17 mouse cellular contexts compared by ENCODE assay signal in the genomic region with DNA sequence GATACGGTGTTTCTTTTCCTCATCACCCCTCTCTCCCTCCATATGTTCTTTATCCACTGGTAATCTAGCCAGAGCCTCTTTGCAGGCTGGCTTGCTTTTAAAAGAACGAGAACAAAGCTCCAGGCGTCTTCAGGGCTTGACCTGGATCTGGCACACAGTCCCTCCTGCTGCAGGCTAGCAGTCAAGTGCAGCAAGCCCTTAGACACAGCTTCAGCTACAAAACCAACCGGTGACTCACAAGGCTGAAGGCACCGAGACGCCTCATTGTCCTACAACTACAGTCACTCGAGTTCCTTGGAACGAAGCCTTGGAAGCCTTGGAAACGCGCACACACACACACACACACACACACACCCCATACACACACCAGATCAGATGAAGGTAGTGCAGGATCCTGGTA. TPM values are rescaled to one million over a fixed set of nuclear protein-coding genes. Genes with fewer than 3 reads are reported as not detected.
DNase-seq lines count a peak whose midpoint lies in the region.
"Had no signal": no experiment of that assay in that cellular context is flagged by ENCODE, and none has a peak within 500 bp of the region (broad histone marks: within the 10 kb centered on the region; RNA-seq: fewer than 3 reads in every experiment).

No protein-coding gene starts in this region.

- peak; percentile 39 for DNase-seq in cerebellum, adult 11 months
- DNase-seq in cerebellum, adult 8-10 months, result no peak
- DNase-seq in retina, adult 2 months (ENCODE audit: low read depth, low spot score), result peak; percentile 59
- no peak for DNase-seq in retina, embryonic 14.5 days (ENCODE audit: low spot score)
- peak; percentile 63 for DNase-seq in cerebellum, adult 9-11 months
- DNase-seq in retina, postnatal 1 day, result peak; percentile 71
- no peak for DNase-seq in layer of hippocampus, adult 9-11 months
- no peak for DNase-seq in heart, postnatal 4 days
- DNase-seq: B cell, adult 2 months; heart, postnatal 14 days; kidney, postnatal 4 days; thymus, adult 18-20 months had no signal

RNA-seq across cellular contexts. Expression of gene Tuba1b, which starts 6.5 kb away (rescaled TPM):
- 100 to 1,000 TPM; 873 to 889 TPM for total RNA-seq in heart, postnatal 4 days (2021)

RNA-seq across cellular contexts. Expression of gene Gm49450, which starts 12.5 kb away (rescaled TPM):
- total RNA-seq in heart, postnatal 4 days (2021), result not detected
- total RNA-seq: G1E; gastrocnemius, adult 18-20 months; heart, adult 8-10 months; heart, postnatal 14 days; left cerebral cortex, adult 8-10 months; liver, adult 2 months had no signal

RNA-seq across cellular contexts. Expression of gene Tuba1a, which starts 12.7 kb away (rescaled TPM):
- 100 to 1,000 TPM; 435 TPM for total RNA-seq in heart, postnatal 4 days (2021)

RNA-seq across cellular contexts. Expression of gene Lmbr1l, which starts 22.8 kb away (rescaled TPM):
- 10 to 100 TPM; 14.1 to 15.9 TPM for total RNA-seq in heart, postnatal 4 days (2021)

RNA-seq across cellular contexts. Expression of gene Dhh, which starts 42.5 kb away (rescaled TPM):
- 1 to 10 TPM; 2.7 to 3.5 TPM for total RNA-seq in heart, postnatal 4 days (2021)

Comparison
In these comparisons a context has a peak if more than half of its experiments do, and no peak if none do; other contexts are left out.
1. DNase-seq: peak in cerebellum, adult 11 months (single experiment), retina, adult 2 months (single experiment), cerebellum, adult 9-11 months (single experiment) and retina, postnatal 1 day (single experiment); none in cerebellum, adult 8-10 months (single experiment), retina, embryonic 14.5 days (single experiment), layer of hippocampus, adult 9-11 months (single experiment) and heart, postnatal 4 days (single experiment).